Mouse (Mus musculus) v-Abl transformed pro-B cells (cell line): ENCODE data around the gene Lcn10.
"Not testable (repeated sequence)": the region's sequence is repeated elsewhere in the genome, so short reads cannot be mapped to it uniquely, and the experiment has no call there.

ENCODE experiments used
- in situ Hi-C, 2 experiments: fragments of 400-800 bp; cut with MboI; formaldehyde crosslinking; loops; one replicate each; pipeline ENCODE4 v1.15.1; 2025; ENCODE audit not compliant: unreplicated experiment in 2 of 2

Gene Lcn10

DNA sequence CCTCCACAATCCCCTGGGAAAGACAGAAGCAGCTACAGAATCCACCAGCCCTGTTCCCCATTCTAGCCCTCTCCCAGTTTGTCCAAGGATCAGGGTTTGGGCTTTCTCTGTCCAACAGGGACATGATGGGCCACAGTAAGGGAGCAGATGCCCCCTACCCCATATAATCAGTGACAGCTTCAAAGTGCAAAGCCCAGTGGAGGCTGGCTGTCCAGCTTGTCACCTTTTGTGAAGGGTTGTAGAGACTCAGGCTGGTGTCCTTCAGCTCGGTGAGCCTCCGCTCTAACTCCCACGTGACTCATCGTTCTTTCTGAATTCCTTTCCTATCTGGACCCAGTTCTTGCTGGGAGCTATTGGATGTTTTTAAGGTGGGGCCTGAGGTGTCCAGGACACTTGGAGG lies 21.2 kb downstream of the Lcn10 start:
- in situ Hi-C loops: no loop called here

DNA sequence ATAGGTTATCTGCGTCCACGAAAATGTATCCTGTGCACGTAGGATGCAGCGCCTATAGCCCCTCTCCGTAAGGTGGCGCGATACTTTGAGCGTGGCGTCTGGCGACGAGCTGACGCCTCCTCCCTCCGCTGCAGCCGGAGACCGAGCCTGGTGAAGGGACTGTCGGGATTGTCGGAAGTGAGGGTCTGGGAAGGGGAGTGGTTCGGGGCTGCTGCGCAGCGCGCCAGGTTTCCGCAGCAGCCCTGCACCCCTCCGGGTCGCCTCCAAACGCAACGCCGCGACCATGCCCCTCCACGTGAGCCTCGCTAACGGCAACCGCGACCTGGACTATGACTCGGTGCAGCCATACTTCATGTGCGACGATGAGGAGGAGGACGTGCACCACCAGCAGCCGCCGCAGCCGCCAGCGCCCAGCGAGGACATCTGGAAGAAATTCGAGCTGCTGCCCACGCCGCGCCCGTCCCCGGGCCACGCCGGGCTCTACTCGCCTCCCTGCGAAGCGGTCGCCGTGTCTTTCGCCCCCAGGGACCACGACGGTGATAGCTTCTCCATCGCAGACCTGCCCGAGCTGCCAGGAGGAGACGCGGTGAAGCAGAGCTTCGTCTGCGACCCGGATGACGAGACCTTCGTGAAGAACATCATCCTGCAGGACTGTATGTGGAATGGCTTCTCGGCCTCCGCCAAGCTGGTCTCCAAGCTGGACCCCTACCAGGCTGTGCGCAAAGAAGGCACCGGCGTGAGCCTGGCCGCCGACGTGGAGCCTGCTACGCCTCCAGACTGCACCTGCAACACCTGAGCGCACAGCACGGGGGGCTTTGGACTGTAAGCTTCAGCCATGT lies 24.3 kb downstream of the Lcn10 start, which contains the start of gene Bmyc:
TSS of gene Bmyc (plus strand) at position 97 of the 839 bp plus-strand sequence.
- in situ Hi-C loops: no loop called here

DNA sequence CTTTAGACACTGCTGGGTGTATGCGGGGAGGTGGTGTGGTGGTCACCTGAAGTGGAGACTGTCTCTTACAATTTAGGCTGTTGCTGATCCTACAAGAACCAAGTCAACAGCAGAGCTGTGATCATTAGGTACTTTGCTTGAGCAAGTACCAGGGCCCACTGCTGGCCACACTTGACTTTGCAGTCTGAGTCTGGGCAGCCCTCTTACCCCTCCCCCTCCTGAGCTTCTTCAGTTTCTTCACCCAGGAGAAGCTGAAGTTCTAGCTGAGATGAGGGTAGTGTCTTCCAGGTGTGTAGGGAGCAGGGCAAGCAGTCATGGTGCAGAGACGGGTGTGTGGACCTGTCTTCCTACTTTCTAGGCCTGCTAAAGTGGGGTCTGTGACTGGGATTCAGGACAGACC lies 25.6 kb downstream of the Lcn10 start:
- in situ Hi-C loops: no loop called here

DNA sequence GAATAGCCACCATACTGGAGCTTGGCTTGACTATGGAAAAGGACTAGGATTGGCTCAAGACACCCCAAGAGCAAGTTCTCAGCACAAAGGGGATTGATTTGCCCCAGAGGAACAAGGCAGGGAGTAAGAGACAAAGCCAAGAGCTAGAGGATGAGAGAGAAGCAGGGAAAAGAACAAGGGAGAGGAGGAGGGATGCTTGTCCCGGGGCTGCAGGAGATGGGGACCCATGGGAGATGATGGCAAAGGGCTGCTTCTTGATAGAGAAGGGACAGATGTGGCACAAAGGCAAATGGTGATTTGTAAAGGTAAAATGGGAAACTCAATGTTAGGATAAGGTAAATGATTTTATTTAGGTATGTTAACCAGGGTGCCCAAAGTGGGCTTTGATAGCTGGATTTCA lies 26.5 kb downstream of the Lcn10 start:
- in situ Hi-C loops: not testable (repeated sequence)

- in situ Hi-C loops: not testable (repeated sequence)
Observed at GRCm38 (mm10) chr2:25709791-25710190, 27.3 kb downstream of the Lcn10 start.

DNA sequence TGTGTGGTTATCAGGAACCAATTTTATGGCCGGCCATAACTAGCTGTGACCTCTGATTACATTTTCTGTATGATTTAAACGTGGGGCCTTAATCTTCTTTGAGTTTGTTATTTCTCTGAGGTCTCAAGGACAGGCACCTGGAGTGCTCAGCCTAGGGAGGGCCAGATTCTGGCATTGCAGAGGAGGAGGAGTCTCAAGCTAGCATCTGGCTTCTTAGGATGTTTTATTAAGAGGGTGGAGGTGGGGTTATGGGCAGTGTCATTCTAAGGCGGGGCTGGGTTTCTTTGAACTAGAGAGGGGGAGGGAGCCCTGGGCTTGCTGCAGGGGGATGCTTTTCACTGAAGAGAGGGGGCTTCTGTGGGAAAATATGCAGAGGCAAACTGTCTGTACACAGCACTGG lies 29.1 kb downstream of the Lcn10 start:
- in situ Hi-C loops: not testable (repeated sequence)

GRCm38 (mm10) chr2:25717222-25717621 lies 34.7 kb downstream of the Lcn10 start:
- in situ Hi-C loops: no loop called here

GRCm38 (mm10) chr2:25733199-25733930 lies 50.8 kb downstream of the Lcn10 start:
- in situ Hi-C loops: no loop called here
